Mouse (Mus musculus): ENCODE results near the gene Sobp. TPM values are rescaled to one million over a fixed set of nuclear protein-coding genes. Genes with fewer than 3 reads are reported as not detected.

Gene Sobp
- total RNA-seq, 2 experiments from 2014 or later = not detected

- no peak for ATAC-seq (replicated peaks; ENCODE audit: low FRiP score, poor library complexity, severe bottlenecking)
Observed at GRCm38 (mm10) chr10:43042591-43043327, 131.6 kb downstream of the Sobp start.

DNA sequence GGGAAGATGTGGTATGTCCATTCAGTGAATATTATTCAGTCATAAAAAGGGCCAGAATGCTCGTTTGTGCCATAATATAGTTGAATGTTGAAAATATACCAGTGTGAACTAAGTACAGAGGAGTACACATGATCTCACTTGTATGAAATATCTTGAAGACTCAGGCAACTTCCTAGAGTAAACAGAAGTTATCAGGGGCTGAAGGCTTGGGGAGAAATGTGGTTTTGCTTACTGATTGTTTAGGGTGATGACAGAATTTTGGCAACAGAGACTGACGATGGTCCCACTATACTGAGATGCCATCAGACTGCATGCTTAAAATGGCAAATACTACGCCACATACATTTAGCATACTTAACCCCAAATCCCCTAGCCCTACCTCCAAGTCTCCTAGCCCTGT, 132.5 kb downstream of the Sobp start:
- no peak for ATAC-seq (replicated peaks; ENCODE audit: low FRiP score, poor library complexity, severe bottlenecking)

DNA sequence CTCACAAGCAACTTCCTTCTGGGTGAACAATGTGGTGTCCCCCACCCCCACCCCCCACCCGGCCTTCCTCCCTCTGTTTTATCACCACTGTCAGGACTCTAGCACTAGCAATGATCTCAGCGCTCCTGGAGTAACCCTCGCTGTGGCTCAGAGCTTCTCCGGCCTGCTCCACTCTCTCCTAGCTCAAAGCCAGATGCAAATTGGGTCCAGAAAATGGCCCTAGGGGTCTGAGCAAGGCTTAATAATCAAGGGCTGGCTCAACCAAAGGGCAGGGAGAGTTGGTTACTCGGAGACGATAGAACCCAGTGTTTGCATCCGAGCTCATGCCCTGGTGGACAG, 136.9 kb downstream of the Sobp start:
- no peak for ATAC-seq (replicated peaks; ENCODE audit: low FRiP score, poor library complexity, severe bottlenecking)

- no peak for ATAC-seq (replicated peaks; ENCODE audit: low FRiP score, poor library complexity, severe bottlenecking)
Observed at GRCm38 (mm10) chr10:43036646-43037454, 137.5 kb downstream of the Sobp start.

- ATAC-seq (replicated peaks; ENCODE audit: low FRiP score, poor library complexity, severe bottlenecking) = no peak
Observed at GRCm38 (mm10) chr10:43035579-43035978, 138.8 kb downstream of the Sobp start.

DNA sequence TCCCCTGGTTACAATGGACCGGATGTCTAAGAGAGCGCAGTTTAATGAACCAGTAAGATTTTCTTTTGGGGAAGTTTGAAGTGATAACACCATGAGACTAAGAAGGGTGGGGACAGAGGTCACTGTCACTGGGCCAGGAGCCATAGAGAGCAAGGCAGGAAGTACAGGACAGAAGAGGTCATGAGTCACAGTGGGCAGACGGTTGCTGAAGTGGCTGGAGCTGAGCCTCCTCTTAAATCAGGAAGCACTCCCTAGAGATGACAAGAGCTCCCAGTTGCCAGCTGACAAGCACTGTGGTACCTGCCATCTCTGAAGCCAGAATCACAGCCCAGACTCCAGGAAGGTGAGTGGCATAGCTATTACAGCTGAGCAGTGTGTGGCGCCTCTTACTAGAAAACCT, 139.5 kb downstream of the Sobp start:
- no peak for ATAC-seq (replicated peaks; ENCODE audit: low FRiP score, poor library complexity, severe bottlenecking)

DNA sequence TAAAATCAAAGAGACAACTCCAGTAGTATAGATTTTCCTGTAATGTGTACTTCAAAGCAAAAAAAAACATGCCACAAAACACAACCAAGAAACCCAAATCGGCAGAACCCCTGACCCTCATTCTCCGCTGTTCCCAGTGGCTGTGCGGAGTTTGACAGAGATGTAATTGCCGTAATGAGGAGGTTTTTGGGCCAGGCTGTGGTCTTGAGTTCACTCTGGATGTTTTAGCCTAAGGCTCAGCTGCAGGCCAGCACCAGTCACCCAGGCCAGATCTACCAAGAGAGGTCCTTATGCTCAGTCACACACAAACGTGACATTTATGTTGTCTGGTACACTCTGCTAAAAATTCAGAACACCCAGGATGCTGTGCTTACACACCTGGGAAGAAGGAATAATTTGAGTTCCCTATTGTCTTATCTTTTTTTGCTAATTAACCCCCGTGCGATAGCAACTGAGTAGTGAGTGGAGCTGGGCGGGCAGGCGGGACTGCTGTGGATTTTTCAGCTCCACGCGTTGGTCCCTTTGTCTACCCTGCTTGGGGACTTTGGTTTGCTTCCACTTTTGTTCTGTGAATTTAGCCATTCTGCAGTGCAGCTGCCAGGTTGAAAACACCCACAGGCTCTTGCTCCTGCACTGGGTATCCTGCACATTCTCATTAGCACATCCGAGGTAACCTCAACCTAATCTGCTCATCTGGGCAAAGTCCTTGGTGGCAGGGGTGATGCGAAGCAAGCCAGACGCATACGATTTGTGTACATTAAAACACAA, 140.7 kb downstream of the Sobp start:
- no peak for ATAC-seq (replicated peaks; ENCODE audit: low FRiP score, poor library complexity, severe bottlenecking)

GRCm38 (mm10) chr10:43027006-43027405, 147.3 kb downstream of the Sobp start:
- ATAC-seq (replicated peaks; ENCODE audit: low FRiP score, poor library complexity, severe bottlenecking) = no peak

DNA sequence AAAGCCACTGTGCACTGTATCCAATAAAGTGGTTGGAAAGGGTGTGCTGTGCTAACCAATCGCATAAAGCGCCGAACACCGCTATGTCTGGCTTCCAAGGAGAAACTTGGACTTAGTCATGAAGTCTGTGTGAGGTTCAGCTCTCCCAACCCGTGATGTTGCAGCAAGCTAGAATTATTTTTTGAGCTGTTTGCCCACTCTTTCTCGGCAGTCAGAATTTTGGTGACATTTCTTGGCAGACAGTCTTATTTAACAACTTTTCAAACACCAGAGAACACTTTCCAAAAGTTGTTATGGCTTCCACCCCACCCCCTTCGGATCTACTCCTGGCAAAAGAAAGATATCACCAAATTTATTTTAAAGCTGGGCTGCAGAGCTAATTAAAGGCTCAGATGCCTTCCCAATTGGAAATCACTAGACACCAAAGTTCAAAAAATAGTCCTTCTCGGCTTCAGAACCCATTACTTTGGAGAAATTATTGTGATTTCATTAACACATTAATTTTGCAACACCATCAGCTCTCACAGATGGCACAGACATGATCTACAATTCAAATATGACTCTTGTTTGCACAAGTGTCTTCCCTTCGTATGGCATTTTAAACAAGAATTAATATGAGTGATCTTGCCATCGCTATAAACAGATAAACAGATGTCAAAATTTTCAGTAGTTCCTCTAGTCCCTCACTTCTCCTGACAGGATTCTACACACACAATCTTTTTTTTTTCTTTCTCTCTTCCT, 150.7 kb downstream of the Sobp start:
- ATAC-seq (replicated peaks; ENCODE audit: low FRiP score, poor library complexity, severe bottlenecking) = no peak

GRCm38 (mm10) chr10:43022190-43022761, 152.1 kb downstream of the Sobp start:
- ATAC-seq (replicated peaks; ENCODE audit: low FRiP score, poor library complexity, severe bottlenecking) = no peak

GRCm38 (mm10) chr10:43021512-43022116, 152.7 kb downstream of the Sobp start:
- ATAC-seq (replicated peaks; ENCODE audit: low FRiP score, poor library complexity, severe bottlenecking) = no peak

- no peak for ATAC-seq (replicated peaks; ENCODE audit: low FRiP score, poor library complexity, severe bottlenecking)
Observed at GRCm38 (mm10) chr10:43021017-43021416, 153.3 kb downstream of the Sobp start.

GRCm38 (mm10) chr10:43014782-43015181, 159.5 kb downstream of the Sobp start:
- no peak for ATAC-seq (replicated peaks; ENCODE audit: low FRiP score, poor library complexity, severe bottlenecking)

DNA sequence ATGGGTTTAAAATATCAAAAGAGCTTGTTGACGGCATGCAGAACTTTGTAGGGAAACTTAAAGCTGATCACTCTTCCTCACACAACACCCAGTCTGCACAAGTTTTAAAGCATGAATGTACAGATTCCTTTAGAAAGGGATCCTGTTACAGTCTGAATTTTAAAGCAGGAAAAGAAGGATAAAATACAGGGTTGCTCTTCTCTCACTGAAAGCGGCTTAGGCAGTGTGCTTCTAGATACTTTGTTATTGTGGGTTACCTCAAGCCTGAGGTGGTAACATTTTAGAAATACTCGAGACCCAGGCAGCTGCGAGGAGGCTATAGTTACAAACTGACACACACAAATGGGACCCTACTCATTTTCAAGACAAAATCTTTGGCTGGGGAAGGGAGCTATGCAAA, 160.0 kb downstream of the Sobp start:
- ATAC-seq (replicated peaks; ENCODE audit: low FRiP score, poor library complexity, severe bottlenecking) = no peak

DNA sequence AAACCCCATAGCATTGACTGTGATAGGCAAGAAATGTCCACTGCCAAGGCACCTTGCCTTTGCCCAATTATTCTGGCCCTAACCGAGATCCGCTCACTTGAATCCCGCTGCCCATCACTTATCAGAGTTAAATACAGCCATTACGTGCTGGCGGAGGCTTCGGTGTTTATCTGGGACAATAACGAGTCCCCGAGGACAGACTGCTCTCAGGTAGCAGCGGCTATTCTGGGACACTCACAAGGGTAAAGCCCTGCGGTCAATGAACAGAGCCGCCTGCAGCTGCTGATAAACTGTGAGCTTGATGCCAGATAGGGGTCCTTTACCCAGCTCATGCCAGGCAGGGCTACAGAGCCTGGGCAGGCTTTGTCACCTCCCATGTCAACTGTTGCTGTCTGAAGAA, 166.2 kb downstream of the Sobp start:
- ATAC-seq (replicated peaks; ENCODE audit: low FRiP score, poor library complexity, severe bottlenecking) = no peak

GRCm38 (mm10) chr10:43006534-43006933, 167.8 kb downstream of the Sobp start:
- ATAC-seq (replicated peaks; ENCODE audit: low FRiP score, poor library complexity, severe bottlenecking) = no peak

- ATAC-seq (replicated peaks; ENCODE audit: low FRiP score, poor library complexity, severe bottlenecking) = no peak
Observed at GRCm38 (mm10) chr10:43005677-43006076, 168.7 kb downstream of the Sobp start.

DNA sequence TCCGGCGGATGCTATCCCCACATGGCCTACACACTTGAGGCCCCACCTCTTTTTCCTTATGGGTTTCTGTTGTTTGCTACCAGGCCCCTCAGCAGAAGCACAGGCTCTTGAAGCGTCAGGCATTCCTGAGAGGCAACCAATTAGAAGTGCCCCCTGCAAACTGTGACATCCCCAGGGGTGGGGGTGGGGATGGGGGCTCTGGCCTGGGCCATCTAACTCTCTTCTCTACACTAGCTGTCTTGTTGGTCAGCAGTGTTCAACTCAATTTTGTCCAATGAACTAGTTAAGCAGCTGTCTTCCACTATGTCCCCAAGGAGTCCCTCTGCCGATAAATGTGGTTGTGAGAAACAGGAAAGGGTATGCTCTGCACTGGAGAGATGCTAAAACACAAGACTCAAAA, 169.3 kb downstream of the Sobp start:
- ATAC-seq (replicated peaks; ENCODE audit: low FRiP score, poor library complexity, severe bottlenecking) = no peak

- ATAC-seq (replicated peaks; ENCODE audit: low FRiP score, poor library complexity, severe bottlenecking) = no peak
Observed at GRCm38 (mm10) chr10:43004174-43004734, 170.1 kb downstream of the Sobp start.
